Mouse (Mus musculus): ENCODE measurements around the gene Elp1.

DNA sequence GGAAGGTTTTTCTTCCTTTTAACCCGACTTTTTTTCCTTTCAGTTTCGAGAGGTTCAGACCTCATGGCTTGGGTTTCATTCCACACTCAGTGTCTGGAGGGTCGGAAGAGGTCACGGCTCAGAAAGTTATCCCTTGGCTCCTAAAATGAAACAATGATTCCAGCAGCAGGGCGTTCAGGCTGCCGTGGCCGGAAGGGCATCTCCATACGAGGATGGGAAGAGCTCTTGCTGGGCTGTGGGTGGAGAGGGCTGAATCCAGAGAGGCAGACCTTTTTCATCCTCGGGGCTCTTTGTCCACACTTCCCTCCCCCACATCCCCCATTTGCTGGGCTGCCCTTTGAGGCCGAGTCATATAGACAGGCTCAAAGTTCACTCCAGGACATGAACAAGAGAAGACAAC is 99.9 kb downstream of the Elp1 start:
- TF ChIP-seq ZNF384 (IDR thresholded peaks at IDR 0.05; ENCODE audit: low read depth, low read length) (no peak), CHD2 (IDR thresholded peaks at IDR 0.05; ENCODE audit: low read depth, low read length) (no peak), HCFC1 (IDR thresholded peaks at IDR 0.05; ENCODE audit: borderline replicate concordance, insufficient read depth, low read length) (no peak), ZC3H11A (IDR thresholded peaks at IDR 0.05; ENCODE audit: borderline replicate concordance, low read depth, low read length) (no peak), MAFK (IDR thresholded peaks at IDR 0.05; ENCODE audit: insufficient read depth, low read depth, low read length) (no peak)
